Mouse (Mus musculus): Measurements from ENCODE around the gene Olfr315. TPM values are rescaled to one million over a fixed set of nuclear protein-coding genes. Genes with fewer than 3 reads are reported as not detected.
"Not testable (repeated sequence)": the region's sequence is repeated elsewhere in the genome, so short reads cannot be mapped to it uniquely, and the experiment has no call there.

Olfr315 gene
- polyA plus RNA-seq, 1 experiment from 2014 or later = not detected

DNA sequence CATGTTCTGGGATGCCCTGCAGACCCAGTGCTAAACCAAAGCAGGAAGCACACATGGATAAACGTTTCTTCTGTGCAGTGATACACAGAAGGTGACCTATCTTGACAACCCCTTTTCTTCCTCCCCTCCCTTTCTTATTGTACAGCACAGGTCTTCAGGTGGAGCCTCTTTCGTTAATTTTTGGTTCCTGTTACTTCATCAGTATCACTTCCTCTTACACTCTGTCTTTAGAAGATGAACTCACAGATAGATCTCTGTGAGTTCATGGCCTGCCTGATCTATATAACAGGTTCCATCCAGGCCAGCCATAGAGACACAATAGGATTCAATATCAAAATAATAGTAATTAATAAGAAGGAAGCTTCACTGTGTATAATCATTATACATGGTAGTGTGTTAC, 17.1 kb downstream of the Olfr315 start:
- H3K4me3 ChIP-seq = no peak overlapping the region
- WGBS = 56% methylated on average over 2 of the region's 2 CpGs

GRCm38 (mm10) chr11:58790646-58791045, 17.7 kb downstream of the Olfr315 start:
- Histone ChIP-seq H3K4me2 (no peak overlapping the region), H3K4me3 (no peak overlapping the region), H3K36me3 (no peaks in the 10 kb centered on the region), H3K27ac (replicated peaks) (no peak overlapping the region), H3K9me3 (no peaks in the 10 kb centered on the region), H3K4me1 (replicated peaks) (no peaks in the 10 kb centered on the region), H3K9ac (no peak overlapping the region), H3K27me3 (no peaks in the 10 kb centered on the region)
- 85% methylated on average over 6 of the region's 6 CpGs for WGBS
- no peak for ATAC-seq (ENCODE audit: low FRiP score, low read depth)

More for the DNA sequence above, 17.1 kb downstream of the Olfr315 start:
- H3K9ac ChIP-seq = no peak overlapping the region
- no peaks in the 10 kb centered on the region for H3K27me3 ChIP-seq
- no peaks in the 10 kb centered on the region for H3K36me3 ChIP-seq
- no peak overlapping the region for H3K4me2 ChIP-seq
- H3K4me1 ChIP-seq (replicated peaks) = no peaks in the 10 kb centered on the region
- no peaks in the 10 kb centered on the region for H3K9me3 ChIP-seq
- no peak overlapping the region for H3K27ac ChIP-seq (replicated peaks)
- no peak for ATAC-seq (ENCODE audit: low FRiP score, low read depth)

GRCm38 (mm10) chr11:58795856-58796255, 22.9 kb downstream of the Olfr315 start:
- Histone ChIP-seq H3K27me3 (no peaks in the 10 kb centered on the region), H3K36me3 (no peaks in the 10 kb centered on the region), H3K4me2 (no peak overlapping the region), H3K27ac (replicated peaks) (no peak overlapping the region), H3K9me3 (no peaks in the 10 kb centered on the region), H3K4me1 (replicated peaks) (no peaks in the 10 kb centered on the region), H3K9ac (no peak overlapping the region), H3K4me3 (no peak overlapping the region)
- no peak for ATAC-seq (ENCODE audit: low FRiP score, low read depth)
- WGBS = 100% methylated on average over 2 of the region's 2 CpGs

GRCm38 (mm10) chr11:58796850-58797249, 23.9 kb downstream of the Olfr315 start:
- Histone ChIP-seq H3K4me2 (no peak overlapping the region), H3K9ac (no peak overlapping the region), H3K4me1 (replicated peaks) (peaks cover 10% of the 10 kb centered on the region), H3K36me3 (no peaks in the 10 kb centered on the region), H3K4me3 (no peak overlapping the region), H3K27ac (replicated peaks) (no peak overlapping the region), H3K9me3 (no peaks in the 10 kb centered on the region), H3K27me3 (no peaks in the 10 kb centered on the region)
- no peak for ATAC-seq (ENCODE audit: low FRiP score, low read depth)
- 85% methylated on average over 7 of the region's 7 CpGs for WGBS

GRCm38 (mm10) chr11:58799747-58800146, 26.8 kb downstream of the Olfr315 start:
- no peak overlapping the region for H3K27ac ChIP-seq (replicated peaks)
- no peak for ATAC-seq (ENCODE audit: low FRiP score, low read depth)
- 82% methylated on average over 5 of the region's 5 CpGs for WGBS
- H3K4me1 ChIP-seq (replicated peaks) = peaks cover 12% of the 10 kb centered on the region
- no peaks in the 10 kb centered on the region for H3K27me3 ChIP-seq
- no peak overlapping the region for H3K4me2 ChIP-seq
- no peaks in the 10 kb centered on the region for H3K9me3 ChIP-seq
- H3K9ac ChIP-seq = no peak overlapping the region
- no peaks in the 10 kb centered on the region for H3K36me3 ChIP-seq
- H3K4me3 ChIP-seq = no peak overlapping the region

DNA sequence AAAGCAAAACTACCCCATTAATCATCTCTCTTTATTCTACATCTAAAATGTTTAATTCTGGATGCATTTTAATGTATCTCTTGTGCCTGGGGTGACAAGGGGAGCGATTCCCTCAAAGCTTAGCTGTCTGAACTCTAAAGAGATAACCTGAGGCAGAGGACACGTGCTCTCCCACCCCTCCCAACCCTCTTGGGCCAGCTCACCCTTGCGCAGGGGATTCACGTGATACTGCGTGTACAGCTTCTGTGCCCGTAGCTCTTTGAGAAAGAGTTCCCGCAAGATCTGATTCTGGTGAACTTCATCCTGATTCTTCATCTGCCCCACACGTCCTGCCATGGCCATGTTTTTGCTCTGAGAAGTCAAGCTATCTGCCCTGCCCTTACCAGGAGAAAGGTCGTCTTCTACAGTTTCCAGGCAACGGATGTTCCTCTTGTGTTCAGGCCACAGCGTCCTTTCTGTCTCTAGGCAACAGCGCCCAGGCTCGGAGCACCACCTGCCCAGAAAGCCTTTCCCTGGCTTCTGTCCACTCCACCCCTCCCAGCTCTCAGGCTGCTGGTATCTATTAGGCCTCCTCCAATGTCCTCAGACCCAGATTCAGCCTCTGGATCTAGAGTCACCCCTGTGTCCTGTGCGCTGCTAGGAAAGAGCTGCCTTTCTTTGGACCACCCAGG, 28.7 kb downstream of the Olfr315 start, which contains the start of gene Fam183b:
Gene Fam183b, minus strand, starts transcription at position 403 of the 671 bp plus-strand sequence.
- peak within 1 kb of the TSS; percentile 14; the same call in 1 of the 2 replicates for H3K4me3 ChIP-seq
- H3K9me3 ChIP-seq = no peaks in the 10 kb centered on the region
- no peak within 1 kb of the TSS for H3K27ac ChIP-seq (replicated peaks)
- H3K36me3 ChIP-seq = no peaks in the 10 kb centered on the region
- H3K4me1 ChIP-seq (replicated peaks) = peaks cover 12% of the 10 kb centered on the region
- peak within 1 kb of the TSS; percentile 42 for H3K4me2 ChIP-seq
- no peaks in the 10 kb centered on the region for H3K27me3 ChIP-seq
- H3K9ac ChIP-seq = peak within 1 kb of the TSS; percentile 16; the same call in 1 of the 2 replicates
- peak; percentile 78 for ATAC-seq (ENCODE audit: low FRiP score, low read depth)
- 23% methylated on average over 14 of the region's 14 CpGs for WGBS

GRCm38 (mm10) chr11:58803871-58804270, 30.9 kb downstream of the Olfr315 start:
- ATAC-seq (ENCODE audit: low FRiP score, low read depth) = no peak
- Histone ChIP-seq H3K36me3 (no peaks in the 10 kb centered on the region), H3K27me3 (no peaks in the 10 kb centered on the region), H3K9me3 (no peaks in the 10 kb centered on the region), H3K4me2 (no peak overlapping the region), H3K4me3 (no peak overlapping the region), H3K4me1 (replicated peaks) (peaks cover 12% of the 10 kb centered on the region), H3K27ac (replicated peaks) (no peak overlapping the region), H3K9ac (no peak overlapping the region)
- WGBS = 82% methylated on average over 4 of the region's 4 CpGs

- Histone ChIP-seq H3K9ac (no peak overlapping the region), H3K36me3 (no peaks in the 10 kb centered on the region), H3K27me3 (no peaks in the 10 kb centered on the region), H3K27ac (replicated peaks) (no peak overlapping the region), H3K9me3 (no peaks in the 10 kb centered on the region), H3K4me1 (replicated peaks) (peaks cover 12% of the 10 kb centered on the region), H3K4me3 (no peak overlapping the region), H3K4me2 (no peak overlapping the region)
- 85% methylated on average over 2 of the region's 2 CpGs for WGBS
- ATAC-seq (ENCODE audit: low FRiP score, low read depth) = no peak
Observed at GRCm38 (mm10) chr11:58804393-58804792, 31.4 kb downstream of the Olfr315 start.

- Histone ChIP-seq H3K4me2 (no peak overlapping the region), H3K9me3 (no peaks in the 10 kb centered on the region), H3K9ac (no peak overlapping the region), H3K4me1 (replicated peaks) (no peaks in the 10 kb centered on the region), H3K27ac (replicated peaks) (no peak overlapping the region), H3K27me3 (no peaks in the 10 kb centered on the region), H3K4me3 (no peak overlapping the region), H3K36me3 (no peaks in the 10 kb centered on the region)
- 3% methylated on average over 1 of the region's 1 CpGs for WGBS
- no peak for ATAC-seq (ENCODE audit: low FRiP score, low read depth)
Observed at GRCm38 (mm10) chr11:58812001-58812400, 39.0 kb downstream of the Olfr315 start.

- H3K9me3 ChIP-seq; H3K4me2 ChIP-seq; H3K4me1 ChIP-seq (replicated peaks); H3K27ac ChIP-seq (replicated peaks); H3K36me3 ChIP-seq; H3K27me3 ChIP-seq; H3K4me3 ChIP-seq; ATAC-seq (ENCODE audit: low FRiP score, low read depth); H3K9ac ChIP-seq: not testable (repeated sequence)
- 68% methylated on average over 1 of the region's 1 CpGs for WGBS
Observed at GRCm38 (mm10) chr11:58814700-58815099, 41.7 kb downstream of the Olfr315 start, which contains the start of gene Olfr313. Gene Olfr313, plus strand, starts transcription at chr11:58815000.

DNA sequence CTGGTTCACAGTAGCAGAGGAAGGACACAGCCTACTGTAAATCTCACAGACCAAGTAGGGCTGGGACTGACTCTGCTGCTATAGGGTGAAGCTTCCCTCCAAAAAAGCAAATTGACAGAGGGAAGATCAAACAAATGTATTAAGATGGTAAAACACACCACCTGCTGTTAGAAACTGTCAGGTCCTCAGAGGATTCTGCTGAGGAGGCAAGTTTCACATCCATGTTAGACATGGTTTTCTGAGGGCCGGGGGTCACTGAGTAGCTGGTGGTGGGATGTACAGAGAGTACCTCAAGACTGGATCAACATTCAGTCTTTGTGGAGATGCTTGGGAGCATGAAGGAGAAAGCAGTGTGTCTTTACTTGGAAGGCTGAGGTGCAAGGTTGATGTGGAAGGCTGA, 42.7 kb downstream of the Olfr315 start:
- no peak overlapping the region for H3K4me3 ChIP-seq
- H3K27me3 ChIP-seq = no peaks in the 10 kb centered on the region
- no peaks in the 10 kb centered on the region for H3K9me3 ChIP-seq
- no peak overlapping the region for H3K9ac ChIP-seq
- ATAC-seq (ENCODE audit: low FRiP score, low read depth) = no peak
- WGBS = 84% methylated on average over 1 of the region's 1 CpGs
- no peaks in the 10 kb centered on the region for H3K36me3 ChIP-seq
- no peaks in the 10 kb centered on the region for H3K4me1 ChIP-seq (replicated peaks)
- H3K27ac ChIP-seq (replicated peaks) = no peak overlapping the region
- H3K4me2 ChIP-seq = no peak overlapping the region

DNA sequence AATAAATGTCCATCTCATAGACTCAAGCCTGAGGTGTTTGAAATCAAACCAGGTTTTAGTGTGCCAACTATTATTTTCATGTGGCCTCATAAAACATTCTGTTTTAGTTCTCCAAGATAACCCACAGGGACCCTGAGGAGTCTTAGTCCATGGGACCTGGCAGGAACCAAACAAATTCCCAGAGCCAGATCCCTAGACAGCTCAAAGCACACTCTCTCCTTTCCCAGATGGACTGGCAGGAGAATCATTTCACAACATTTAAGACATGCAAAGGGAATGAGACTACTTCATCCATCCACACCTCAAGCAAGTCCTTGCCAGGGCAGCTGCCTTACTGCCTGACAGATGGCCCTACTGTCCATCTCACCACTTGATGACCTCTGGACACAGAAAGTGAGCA, 55.9 kb downstream of the Olfr315 start, which contains the start of gene Olfr312:
Gene Olfr312, plus strand, starts transcription at position 301 of the 400 bp plus-strand sequence.
- not testable (repeated sequence) for H3K27ac ChIP-seq (replicated peaks); H3K4me3 ChIP-seq; ATAC-seq (ENCODE audit: low FRiP score, low read depth); H3K27me3 ChIP-seq; H3K9me3 ChIP-seq; H3K9ac ChIP-seq; H3K4me1 ChIP-seq (replicated peaks); H3K36me3 ChIP-seq; H3K4me2 ChIP-seq

GRCm38 (mm10) chr11:58829764-58830163, 56.8 kb downstream of the Olfr315 start:
- H3K4me1 ChIP-seq (replicated peaks) = no peaks in the 10 kb centered on the region
- H3K4me3 ChIP-seq = no peak overlapping the region
- no peak for ATAC-seq (ENCODE audit: low FRiP score, low read depth)
- H3K4me2 ChIP-seq = no peak overlapping the region
- no peaks in the 10 kb centered on the region for H3K27me3 ChIP-seq
- H3K36me3 ChIP-seq = no peaks in the 10 kb centered on the region
- no peaks in the 10 kb centered on the region for H3K9me3 ChIP-seq
- no peak overlapping the region for H3K27ac ChIP-seq (replicated peaks)
- no peak overlapping the region for H3K9ac ChIP-seq
- 83% methylated on average over 3 of the region's 3 CpGs for WGBS
